Mouse (Mus musculus) liver, embryonic 11.5 days (tissue): ENCODE results near the gene Gm2696. TPM values are rescaled to one million over a fixed set of nuclear protein-coding genes. Genes with fewer than 3 reads are reported as not detected.
"Not testable (repeated sequence)": the region's sequence is repeated elsewhere in the genome, so short reads cannot be mapped to it uniquely, and the experiment has no call there.

Experiments used
- ATAC-seq: fragments of 200-750 bp; cut with Nextera tagmentation; replicated peaks from 2 replicates; pipeline ENCODE4 v1.8.0; 2017; ENCODE audit warnings: moderate number of reproducible peaks, mild to moderate bottlenecking, moderate TSS enrichment, moderate library complexity; ENCODE audit not compliant: low FRiP score
- DNase-seq: peaks from one replicate; pipeline ENCODE4 v3.0.0-alpha.2; 2017; ENCODE audit warnings: low spot score
- H3K27ac ChIP-seq: fragments of 300-500 bp; sonication (generic); 2 replicates; pipeline ENCODE4 v1.5.1; 2014; ENCODE audit warnings: mild to moderate bottlenecking, low read depth, low read length, control low read depth
- H3K27me3 ChIP-seq: fragments of 300-500 bp; sonication (generic); replicated peaks from 2 replicates; pipeline ENCODE4 v1.6.1; 2014; ENCODE audit warnings: low read length, mixed read lengths; ENCODE audit not compliant: control insufficient read depth, insufficient read depth
- H3K36me3 ChIP-seq: fragments of 300-500 bp; sonication (generic); 2 replicates; pipeline ENCODE4 v1.6.1; 2014; ENCODE audit warnings: mild to moderate bottlenecking, low read length, moderate library complexity, mixed read lengths; ENCODE audit not compliant: control insufficient read depth, insufficient read depth
- H3K4me1 ChIP-seq: fragments of 300-500 bp; sonication (generic); replicated peaks from 2 replicates; pipeline ENCODE4 v1.6.1; 2014; ENCODE audit warnings: low read length, mixed read lengths; ENCODE audit not compliant: control insufficient read depth, insufficient read depth
- H3K4me2 ChIP-seq: fragments of 300-500 bp; sonication (generic); 2 replicates; pipeline ENCODE4 v1.6.1; 2014; ENCODE audit warnings: mild to moderate bottlenecking, control low read depth, moderate library complexity
- H3K4me3 ChIP-seq: fragments of 300-500 bp; sonication (generic); 2 replicates; pipeline ENCODE4 v1.5.1; 2014; ENCODE audit warnings: low read depth, low read length, control low read depth
- H3K9ac ChIP-seq: fragments of 300-500 bp; sonication (generic); 2 replicates; pipeline ENCODE4 v1.6.1; 2014; ENCODE audit warnings: low read depth, low read length, control low read depth
- H3K9me3 ChIP-seq: fragments of 300-500 bp; sonication (generic); 2 replicates; pipeline ENCODE4 v1.6.1; 2016; ENCODE audit warnings: low read length, inconsistent platforms, mixed read lengths; ENCODE audit not compliant: control insufficient read depth
- WGBS: fragments of 180-500 bp; shearing (Covaris S2); extraction: QIAGEN DNeasy Blood & Tissue Kit; methylation state at CpG from one replicate; pipeline ENCODE4 v1.1.7; 2014; 5-methylcytosine and 5-hydroxymethylcytosine counted together
- polyA plus RNA-seq: library from polyadenylated mRNA; unstranded; fragments of >200 nt; fragmentation: Nextera tagmentation; extraction: Ambion mirVana; gene quantifications from 2 replicates; pipeline ENCODE4 v1.2.1, GENCODE M21; 2014

Gm2696 gene
- polyA plus RNA-seq, 1 experiment from 2014 or later, result not detected

DNA sequence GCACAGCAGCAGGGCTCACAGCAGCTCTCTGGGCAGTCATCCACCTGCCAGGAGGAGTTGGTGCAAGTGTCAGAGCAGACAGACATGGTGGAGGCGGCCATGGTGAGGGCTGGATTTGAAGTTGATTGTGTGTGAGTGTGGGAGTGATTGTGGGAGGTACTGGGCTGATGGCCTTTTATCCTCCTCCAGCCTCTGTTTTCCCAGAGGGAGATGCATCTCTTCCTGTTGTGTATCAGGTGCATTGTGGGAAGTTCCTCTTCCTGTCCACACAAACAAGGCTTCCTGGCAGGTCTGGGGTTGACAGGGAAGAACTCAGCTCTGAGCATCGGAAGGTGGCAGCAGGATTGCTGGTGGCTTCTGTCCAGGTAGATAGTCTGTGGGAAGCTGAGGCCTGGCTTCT is 19.5 kb upstream of the Gm2696 start, which contains the start of gene Gm9639:
Gm9639 (minus strand) TSS at position 101 of the 400 bp plus-strand sequence.
- no peak within 1 kb of the TSS for H3K9ac ChIP-seq
- no peak within 1 kb of the TSS for H3K4me2 ChIP-seq
- no peaks in the 10 kb centered on the region for H3K27me3 ChIP-seq
- no peak for DNase-seq
- no peak within 1 kb of the TSS for H3K27ac ChIP-seq
- no peak within 1 kb of the TSS for H3K4me3 ChIP-seq
- no peaks in the 10 kb centered on the region for H3K36me3 ChIP-seq
- ATAC-seq, result no peak
- no peaks in the 10 kb centered on the region for H3K9me3 ChIP-seq
- 35% methylated on average over 2 of the region's 2 CpGs for WGBS
- no peaks in the 10 kb centered on the region for H3K4me1 ChIP-seq

- Histone ChIP-seq H3K36me3 (no peaks in the 10 kb centered on the region), H3K4me1 (no peaks in the 10 kb centered on the region), H3K4me3 (no peak overlapping the region), H3K4me2 (no peak overlapping the region), H3K27me3 (no peaks in the 10 kb centered on the region), H3K9me3 (no peaks in the 10 kb centered on the region), H3K9ac (no peak overlapping the region), H3K27ac (no peak overlapping the region)
- DNase-seq, result no peak
- no peak for ATAC-seq
- 25% methylated on average over 3 of the region's 3 CpGs for WGBS
Measured at GRCm38 (mm10) chr10:77797677-77798076, 16.8 kb upstream of the Gm2696 start.

DNA sequence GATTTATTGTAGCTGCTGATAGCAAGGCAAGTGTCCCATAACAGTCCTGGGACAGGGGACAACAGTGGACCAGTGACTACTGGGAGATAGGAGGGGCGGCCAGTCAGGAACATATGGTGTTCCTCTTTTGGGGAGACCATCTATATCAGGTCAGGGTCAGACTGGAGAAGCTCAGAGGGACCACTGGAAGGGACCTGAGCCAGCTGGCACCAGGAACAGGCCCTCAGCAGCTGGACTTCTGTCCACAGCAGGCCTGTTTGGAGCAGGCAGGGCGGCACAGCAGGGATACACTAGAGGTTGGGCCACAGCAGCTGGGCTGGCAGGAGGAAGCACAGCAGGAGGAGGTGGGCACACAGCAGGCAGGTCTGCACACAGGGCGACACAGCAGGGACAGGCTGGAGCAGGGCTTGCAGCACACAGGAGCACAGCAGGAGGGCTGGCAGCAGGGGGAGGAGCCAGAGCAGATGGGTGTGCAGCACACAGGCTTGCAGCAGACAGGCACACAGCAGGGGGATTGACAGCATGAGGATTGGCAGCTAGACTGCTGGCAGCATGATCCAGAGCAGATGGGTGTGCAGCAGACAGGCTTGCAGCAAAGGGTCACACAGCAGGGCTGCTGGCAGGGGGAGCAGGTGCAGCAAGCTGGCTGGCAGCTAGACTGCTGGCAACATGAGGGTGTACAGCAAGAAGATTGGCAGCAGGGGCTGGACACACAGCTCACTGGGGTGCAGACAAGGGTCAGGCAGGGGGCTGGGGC is 16.1 kb upstream of the Gm2696 start:
- not testable (repeated sequence) for ATAC-seq, H3K4me1 ChIP-seq, H3K9me3 ChIP-seq, H3K9ac ChIP-seq, H3K4me3 ChIP-seq, H3K27me3 ChIP-seq, H3K36me3 ChIP-seq, DNase-seq, H3K27ac ChIP-seq, H3K4me2 ChIP-seq
- 40% methylated on average over 3 of the region's 3 CpGs for WGBS

DNA sequence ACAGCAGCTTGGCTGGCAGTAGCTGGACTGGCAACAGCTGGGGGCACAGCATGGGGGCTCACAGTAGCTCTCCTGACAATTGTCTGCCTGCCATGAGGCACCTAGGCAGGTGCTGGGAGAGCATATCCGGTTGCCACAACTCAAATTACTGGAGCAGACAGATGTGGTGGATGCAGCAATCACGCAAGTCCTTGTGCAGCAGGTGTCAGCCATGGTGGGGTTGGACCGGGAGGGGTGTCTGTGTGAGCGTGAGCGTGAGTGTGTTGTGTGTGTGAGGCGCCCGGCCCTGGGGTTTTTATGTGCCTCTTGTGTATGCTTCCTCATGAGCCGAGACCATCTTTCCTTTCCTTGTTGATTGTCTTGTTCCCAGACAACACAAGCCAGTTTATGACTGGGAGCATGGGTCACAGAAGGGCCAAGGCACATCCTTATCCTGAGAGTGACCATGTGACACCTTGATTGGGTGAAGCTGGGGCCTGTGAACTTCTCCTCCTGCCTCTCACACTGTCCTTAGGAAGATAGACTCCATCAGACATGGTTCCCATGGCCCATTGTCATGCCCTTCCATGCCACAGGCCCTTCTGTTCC is 15.5 kb upstream of the Gm2696 start, which contains the start of gene Gm19668:
Gm19668 (minus strand) TSS at position 213 of the 588 bp plus-strand sequence.
- no peak within 1 kb of the TSS for H3K9ac ChIP-seq
- no peaks in the 10 kb centered on the region for H3K4me1 ChIP-seq
- H3K27me3 ChIP-seq, result no peaks in the 10 kb centered on the region
- H3K36me3 ChIP-seq, result no peaks in the 10 kb centered on the region
- 64% methylated on average over 8 of the region's 8 CpGs for WGBS
- no peaks in the 10 kb centered on the region for H3K9me3 ChIP-seq
- ATAC-seq (no peak), DNase-seq (no peak)
- H3K27ac ChIP-seq, result no peak within 1 kb of the TSS
- H3K4me2 ChIP-seq, result no peak within 1 kb of the TSS
- H3K4me3 ChIP-seq, result no peak within 1 kb of the TSS

DNA sequence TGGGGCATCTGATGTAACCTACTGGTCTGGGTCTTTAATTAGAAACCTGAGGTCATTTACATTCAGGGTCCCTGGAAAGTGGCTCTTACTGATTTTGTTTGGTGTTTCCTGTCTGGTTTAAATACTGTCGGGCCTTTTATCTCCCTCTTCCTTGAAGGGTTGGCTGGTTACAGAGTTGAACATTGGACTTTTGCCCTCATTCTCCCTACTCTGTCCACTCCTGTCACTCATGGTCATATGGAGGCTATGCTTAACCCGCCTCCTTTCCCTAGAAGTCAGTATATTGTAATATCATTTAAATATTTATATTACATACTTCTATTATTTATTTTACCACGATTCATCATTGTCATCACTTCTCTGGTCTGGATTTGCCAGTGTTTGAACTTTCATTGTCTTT is 10.4 kb upstream of the Gm2696 start:
- no peak for ATAC-seq
- 55% methylated on average over 3 of the region's 3 CpGs for WGBS
- Histone ChIP-seq H3K27ac (no peak overlapping the region), H3K27me3 (no peaks in the 10 kb centered on the region), H3K9ac (no peak overlapping the region), H3K4me1 (no peaks in the 10 kb centered on the region), H3K4me2 (no peak overlapping the region), H3K4me3 (no peak overlapping the region), H3K9me3 (no peaks in the 10 kb centered on the region), H3K36me3 (no peaks in the 10 kb centered on the region)
- DNase-seq, result no peak

DNA sequence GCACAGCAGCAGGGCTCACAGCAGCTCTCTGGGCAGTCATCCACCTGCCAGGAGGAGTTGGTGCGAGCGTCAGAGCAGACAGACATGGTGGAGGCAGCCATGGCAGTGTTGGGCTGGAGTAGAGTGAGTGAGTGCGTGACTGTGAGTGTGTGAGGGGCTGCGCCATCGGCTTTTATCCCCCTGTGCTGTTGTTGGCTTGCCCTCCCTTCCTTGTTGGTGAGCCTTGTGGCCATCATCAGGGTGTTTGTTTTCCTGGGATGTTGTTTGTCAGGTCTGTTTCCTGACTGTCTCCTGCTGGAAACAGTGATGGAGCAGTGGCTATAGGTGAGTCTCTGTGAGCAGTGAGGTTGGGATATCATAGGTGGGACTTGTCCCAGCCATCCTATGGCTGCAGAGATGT is 2.7 kb upstream of the Gm2696 start, which contains the start of gene Gm9507:
Gm9507 (minus strand) TSS at position 101 of the 400 bp plus-strand sequence.
- 70% methylated on average over 5 of the region's 5 CpGs for WGBS
- H3K4me2 ChIP-seq, result no peak within 1 kb of the TSS
- no peak for ATAC-seq
- H3K36me3 ChIP-seq, result no peaks in the 10 kb centered on the region
- H3K4me1 ChIP-seq, result no peaks in the 10 kb centered on the region
- no peaks in the 10 kb centered on the region for H3K9me3 ChIP-seq
- no peak for DNase-seq
- H3K27ac ChIP-seq, result no peak within 1 kb of the TSS
- no peak within 1 kb of the TSS for H3K9ac ChIP-seq
- H3K27me3 ChIP-seq, result no peaks in the 10 kb centered on the region
- no peak within 1 kb of the TSS for H3K4me3 ChIP-seq

GRCm38 (mm10) chr10:77815514-77815913 is 1.0 kb downstream of the Gm2696 start:
- no peak for ATAC-seq
- Histone ChIP-seq H3K9ac (no peak overlapping the region), H3K4me3 (no peak overlapping the region), H3K4me1 (no peaks in the 10 kb centered on the region), H3K9me3 (no peaks in the 10 kb centered on the region), H3K27me3 (no peaks in the 10 kb centered on the region), H3K36me3 (no peaks in the 10 kb centered on the region), H3K4me2 (no peak overlapping the region), H3K27ac (no peak overlapping the region)
- WGBS, result 23% methylated on average over 5 of the region's 5 CpGs
- DNase-seq, result no peak

DNA sequence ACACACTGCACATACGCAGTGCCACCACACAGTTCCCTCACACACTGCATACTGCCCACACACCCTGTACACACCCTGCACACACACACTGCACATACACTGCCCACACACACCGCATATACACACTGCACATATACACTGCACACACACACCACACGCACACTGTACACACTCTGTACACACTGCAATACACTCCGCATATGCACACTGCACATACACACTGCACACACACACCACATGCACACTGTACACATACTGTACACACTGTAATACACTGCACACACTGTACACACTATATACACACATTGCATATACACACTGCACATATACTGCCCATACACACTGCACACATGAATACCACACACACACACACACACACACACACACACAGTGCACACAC is 4.0 kb downstream of the Gm2696 start:
- no peaks in the 10 kb centered on the region for H3K4me1 ChIP-seq
- no peak overlapping the region for H3K9ac ChIP-seq
- no peak overlapping the region for H3K4me3 ChIP-seq
- H3K27me3 ChIP-seq, result no peaks in the 10 kb centered on the region
- WGBS, result 83% methylated on average over 4 of the region's 4 CpGs
- H3K9me3 ChIP-seq, result no peaks in the 10 kb centered on the region
- no peak for ATAC-seq
- H3K36me3 ChIP-seq, result no peaks in the 10 kb centered on the region
- no peak overlapping the region for H3K27ac ChIP-seq
- DNase-seq, result no peak
- H3K4me2 ChIP-seq, result no peak overlapping the region

DNA sequence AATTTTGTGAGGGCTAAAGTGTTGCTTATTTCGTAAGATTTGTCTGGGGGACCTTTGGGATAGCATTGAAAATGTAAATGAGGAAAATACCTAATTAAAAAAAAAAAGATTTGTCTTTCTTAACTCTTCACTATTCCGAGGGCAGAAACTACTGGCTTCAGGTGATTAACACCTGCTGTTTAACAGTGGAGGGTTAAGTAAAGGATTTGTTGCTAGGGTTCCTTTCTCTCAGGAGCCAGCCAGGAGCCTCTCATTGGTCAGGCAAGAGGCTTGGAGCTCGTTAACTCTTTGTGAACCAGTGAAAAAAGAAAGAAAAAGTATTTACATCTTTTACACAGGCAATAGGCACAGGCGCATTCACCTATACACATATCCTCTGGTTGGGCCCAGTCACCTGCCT is 4.7 kb downstream of the Gm2696 start:
- Histone ChIP-seq H3K4me3 (no peak overlapping the region), H3K27ac (no peak overlapping the region), H3K27me3 (no peaks in the 10 kb centered on the region), H3K4me1 (no peaks in the 10 kb centered on the region), H3K4me2 (no peak overlapping the region), H3K9ac (no peak overlapping the region), H3K9me3 (no peaks in the 10 kb centered on the region), H3K36me3 (no peaks in the 10 kb centered on the region)
- no peak for DNase-seq
- 53% methylated on average over 4 of the region's 4 CpGs for WGBS
- ATAC-seq, result no peak
